Mouse (Mus musculus): ENCODE data around the gene Kcnj16.

Gene Kcnj16

DNA sequence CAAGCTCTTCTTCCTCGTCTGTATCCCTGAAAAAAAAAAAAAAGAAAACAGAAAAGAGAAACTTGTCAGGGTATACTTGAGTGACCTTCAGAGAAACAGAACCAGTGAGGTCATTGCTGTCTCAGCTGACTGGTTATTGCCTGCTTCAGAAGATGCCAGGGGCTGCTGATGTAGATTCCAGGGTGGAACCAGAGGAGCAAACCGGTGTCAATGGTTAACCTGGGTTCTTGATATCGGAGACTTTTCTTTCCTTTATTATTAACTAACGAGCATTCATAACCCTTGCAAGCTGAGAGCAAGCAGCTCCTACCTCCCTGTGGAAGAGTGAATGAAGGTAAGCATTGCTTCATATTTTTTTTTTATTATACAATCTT lies at the start of gene Kcnj16:
Kcnj16 (plus strand) TSS at position 272 of the 374 bp plus-strand sequence.
- DNase-seq (ENCODE audit: low read depth): no peak

DNA sequence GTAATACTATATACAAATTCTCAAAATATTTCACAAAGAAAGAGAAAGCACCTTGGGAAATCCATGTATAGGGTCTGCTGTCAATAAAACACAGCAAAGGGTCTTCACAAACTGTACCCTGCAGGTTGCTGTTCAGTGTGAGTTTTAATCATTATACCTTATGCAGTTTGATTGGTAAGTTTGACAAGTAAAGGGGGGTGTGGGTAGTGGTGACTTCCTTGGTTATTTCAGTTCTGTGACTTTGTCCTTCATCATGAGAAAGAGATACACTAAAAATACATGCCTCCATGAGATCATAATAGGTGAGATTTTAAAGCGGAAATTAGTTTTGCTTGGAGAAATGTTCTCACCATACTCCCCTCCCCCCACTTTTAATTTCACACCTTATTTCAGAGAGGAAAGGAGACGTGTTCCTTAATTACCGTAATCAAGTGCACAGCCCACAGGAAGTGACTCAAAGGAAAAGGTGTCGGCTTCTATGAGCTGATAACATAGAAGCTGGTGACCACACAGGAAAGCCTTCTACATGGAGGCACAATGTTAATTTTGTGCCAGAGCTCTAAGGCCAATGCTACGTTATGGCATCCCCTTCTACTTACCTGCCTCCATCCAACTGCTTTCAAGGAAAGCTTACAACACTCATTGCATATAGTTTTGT lies 48.9 kb upstream of the Kcnj16 start:
- DNase-seq (ENCODE audit: low read depth): peak; percentile 24

GRCm38 (mm10) chr11:110935699-110936098 lies 32.1 kb upstream of the Kcnj16 start:
- no peak for DNase-seq (ENCODE audit: low read depth)

- no peak for DNase-seq (ENCODE audit: low read depth)
These were observed 25.6 kb upstream of the Kcnj16 start for GRCm38 (mm10) chr11:110942280-110942679.

- DNase-seq (ENCODE audit: low read depth): no peak
These were observed 25.1 kb upstream of the Kcnj16 start for GRCm38 (mm10) chr11:110942695-110943135.

DNA sequence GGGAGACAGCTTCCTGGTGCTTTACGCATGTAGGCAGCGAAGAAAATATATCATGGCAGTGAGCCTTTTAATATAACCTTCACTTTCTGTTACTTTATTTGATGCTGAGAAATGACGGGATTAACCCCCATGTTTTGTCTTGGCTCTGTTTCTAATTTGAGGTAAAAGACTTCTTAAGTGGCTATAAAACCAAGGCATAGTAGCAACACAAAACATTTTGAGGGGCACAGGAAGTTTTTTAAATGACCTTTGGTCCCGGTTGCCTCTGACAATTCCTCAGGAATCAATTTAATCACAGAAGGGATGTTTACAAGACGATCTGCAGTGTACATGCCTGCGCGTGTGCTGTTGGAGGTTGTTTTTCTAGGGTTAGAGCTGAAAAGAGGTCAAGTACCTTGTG lies 11.2 kb upstream of the Kcnj16 start:
- no peak for DNase-seq (ENCODE audit: low read depth)

- DNase-seq (ENCODE audit: low read depth): no peak
These were observed 6.2 kb upstream of the Kcnj16 start for GRCm38 (mm10) chr11:110961592-110962021.

DNA sequence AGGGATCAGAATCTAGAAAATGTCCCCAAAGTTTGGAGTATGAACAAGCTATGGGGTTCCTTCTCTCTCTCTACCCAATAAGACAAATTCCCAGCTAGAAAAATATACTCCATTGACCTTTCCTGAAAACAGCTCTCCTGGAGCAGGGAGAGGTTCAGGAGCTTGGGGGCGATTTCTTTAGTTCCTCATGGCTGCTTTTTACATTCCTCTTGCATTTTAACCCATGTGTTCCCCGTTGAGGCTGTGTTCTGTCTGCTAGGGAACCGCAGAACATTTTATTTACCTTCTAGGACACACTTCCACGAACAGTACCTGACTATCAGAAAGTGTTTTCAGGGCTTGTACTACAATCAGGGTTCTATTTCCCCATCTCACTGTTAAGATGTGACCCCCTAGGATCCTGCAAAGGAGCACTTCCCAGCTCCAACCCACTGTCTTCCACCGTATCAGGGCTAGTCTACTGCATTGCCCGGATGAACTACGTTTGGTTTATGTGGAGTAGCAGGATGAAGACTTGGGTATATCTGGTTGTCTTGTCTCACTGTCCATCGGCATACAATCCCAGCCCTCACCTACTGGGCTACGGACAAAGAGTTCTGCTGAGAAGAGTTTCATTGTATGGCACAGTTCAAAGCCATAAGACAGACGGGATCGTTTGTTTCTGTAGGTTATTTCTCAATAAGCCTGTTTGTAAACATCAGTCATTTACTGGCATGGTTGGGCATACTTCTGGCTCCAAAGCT lies 643 bp upstream of the Kcnj16 start:
- DNase-seq (ENCODE audit: low read depth): no peak

GRCm38 (mm10) chr11:110968901-110969300 lies 1.1 kb downstream of the Kcnj16 start:
- no peak for DNase-seq (ENCODE audit: low read depth)

DNA sequence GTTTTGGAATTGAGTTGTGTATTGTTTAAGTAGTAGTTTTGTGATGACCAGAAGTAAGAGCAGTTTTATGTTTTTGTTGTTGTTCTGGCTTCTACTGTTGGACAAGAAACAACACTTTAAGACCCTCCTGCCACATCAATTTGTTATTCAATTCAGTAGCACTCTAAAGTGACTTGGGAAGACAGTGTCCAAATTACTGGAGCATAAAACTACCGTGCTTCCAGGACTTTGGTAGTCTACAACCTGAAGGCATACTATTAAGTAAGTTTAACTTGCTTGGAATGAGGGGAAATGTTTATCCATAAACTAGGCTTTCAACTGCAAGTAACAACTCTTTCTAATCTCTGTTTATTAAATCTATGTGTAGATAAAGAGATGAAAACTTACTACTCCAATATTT lies 17.7 kb downstream of the Kcnj16 start:
- DNase-seq (ENCODE audit: low read depth): no peak

DNA sequence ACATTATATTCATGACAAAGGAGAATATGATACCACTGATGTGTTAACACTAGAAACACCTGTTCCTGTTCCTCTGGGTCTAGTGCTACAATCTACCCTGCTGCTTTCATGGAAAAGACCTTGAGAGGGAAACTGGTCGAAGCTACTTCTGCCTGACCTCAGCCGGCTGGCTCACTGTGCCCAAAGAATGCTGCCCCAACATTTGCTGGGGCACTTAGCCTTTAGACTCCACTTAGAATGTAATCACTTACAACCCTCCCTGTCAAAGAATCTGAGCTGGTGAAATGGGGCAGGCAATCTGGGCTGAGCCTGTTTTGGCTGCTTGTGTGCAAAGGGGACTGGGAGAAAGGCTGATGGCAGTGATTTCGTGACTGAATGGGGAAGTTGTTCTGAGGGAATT lies 18.1 kb downstream of the Kcnj16 start:
- DNase-seq (ENCODE audit: low read depth): no peak

GRCm38 (mm10) chr11:110993616-110994015 lies 25.8 kb downstream of the Kcnj16 start:
- DNase-seq (ENCODE audit: low read depth): peak; percentile 74

DNA sequence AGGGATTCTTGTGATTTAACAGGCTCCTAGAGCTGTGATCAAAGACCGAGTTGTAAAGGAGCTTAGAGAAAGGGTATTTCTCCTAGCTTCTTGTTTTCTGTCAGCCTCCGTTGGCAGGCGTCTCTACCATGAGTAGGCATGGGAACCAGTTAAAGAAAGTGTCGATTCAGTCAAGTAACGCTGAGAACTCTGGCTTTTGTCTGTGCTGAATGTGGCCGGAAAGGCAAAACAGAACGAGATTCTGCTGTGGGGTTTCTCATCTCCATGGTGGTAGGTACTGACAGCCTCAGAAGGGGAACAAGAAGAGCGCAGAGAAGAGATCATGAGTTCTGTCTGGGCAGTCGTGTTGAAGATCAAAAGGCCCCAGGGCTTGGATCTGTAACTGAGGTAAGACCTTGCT lies 29.4 kb downstream of the Kcnj16 start:
- DNase-seq (ENCODE audit: low read depth): peak; percentile 48

DNA sequence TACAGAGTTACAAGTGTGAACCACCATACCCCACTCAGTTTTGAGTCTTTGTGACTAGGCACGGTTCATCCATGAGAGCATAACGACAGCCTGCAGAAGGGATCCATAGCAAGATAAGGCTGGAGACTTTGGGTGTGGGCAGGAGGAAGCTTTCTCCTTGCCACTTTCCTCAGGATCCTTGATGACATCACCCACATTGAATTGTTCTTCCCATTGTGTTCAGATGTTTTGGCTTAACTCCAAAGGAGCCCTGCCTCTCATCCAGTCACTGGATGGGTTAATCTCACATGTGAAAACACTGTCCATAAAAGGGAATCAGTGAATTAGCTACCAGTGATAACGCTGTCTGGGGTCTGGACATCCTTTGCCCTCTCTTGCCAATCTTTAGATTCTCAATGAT lies 37.3 kb downstream of the Kcnj16 start:
- DNase-seq (ENCODE audit: low read depth): no peak

DNA sequence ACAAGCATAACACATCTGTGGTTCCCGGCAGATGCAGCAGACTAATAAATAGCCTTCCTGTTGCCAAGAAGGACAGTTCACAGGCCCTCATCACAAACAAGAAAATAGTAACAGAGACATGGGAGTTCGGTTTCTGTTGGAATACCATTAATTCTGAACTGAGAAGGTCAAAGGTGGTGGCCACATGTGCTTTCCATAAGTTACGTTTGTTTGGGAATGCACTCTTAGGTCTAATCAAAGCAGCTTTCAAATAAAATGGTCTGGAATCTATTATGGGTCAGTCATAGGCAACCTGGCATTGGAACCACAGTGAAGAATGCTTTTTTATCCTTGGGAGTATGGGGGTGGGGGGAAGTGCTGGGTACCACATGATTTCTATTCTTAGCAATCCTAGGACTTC lies 41.6 kb downstream of the Kcnj16 start:
- no peak for DNase-seq (ENCODE audit: low read depth)

DNA sequence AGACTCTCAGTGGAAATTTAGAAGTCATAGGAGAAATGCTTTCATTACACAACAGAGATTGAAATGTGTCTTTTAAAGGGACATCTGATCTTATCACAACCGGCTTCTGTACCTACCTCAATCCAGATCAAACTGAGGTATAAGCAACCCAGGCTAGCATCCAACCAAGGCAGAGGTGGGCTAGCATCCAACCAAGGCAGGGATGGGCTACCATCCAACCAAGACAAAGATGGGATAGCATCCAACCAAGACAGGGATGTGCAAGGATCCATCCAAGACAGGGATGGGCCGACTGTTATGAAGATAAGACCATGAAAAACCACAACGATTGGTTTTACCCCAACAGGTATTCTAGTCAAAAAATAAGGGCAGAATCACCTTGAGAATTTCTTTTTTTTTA lies 48.4 kb downstream of the Kcnj16 start:
- DNase-seq (ENCODE audit: low read depth): no peak

DNA sequence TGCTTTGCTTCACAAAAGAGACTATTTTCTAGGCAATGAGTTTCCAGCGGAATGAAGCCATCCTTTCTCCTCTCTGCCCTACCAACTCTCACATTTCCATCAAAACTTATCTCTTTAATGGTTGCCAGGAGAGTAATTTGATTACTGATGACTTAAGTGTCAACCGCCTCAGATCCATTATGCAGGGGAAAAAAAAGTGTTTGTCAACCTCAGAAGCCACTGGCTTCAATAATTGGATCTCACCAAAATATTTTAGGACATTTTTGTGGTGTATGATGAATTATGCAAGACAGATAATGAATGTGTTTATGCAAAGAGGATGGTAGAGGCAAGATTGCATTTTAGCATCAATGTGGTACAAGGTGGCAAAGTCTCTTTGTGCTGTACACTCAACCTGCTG lies 52.4 kb downstream of the Kcnj16 start:
- DNase-seq (ENCODE audit: low read depth): no peak

DNA sequence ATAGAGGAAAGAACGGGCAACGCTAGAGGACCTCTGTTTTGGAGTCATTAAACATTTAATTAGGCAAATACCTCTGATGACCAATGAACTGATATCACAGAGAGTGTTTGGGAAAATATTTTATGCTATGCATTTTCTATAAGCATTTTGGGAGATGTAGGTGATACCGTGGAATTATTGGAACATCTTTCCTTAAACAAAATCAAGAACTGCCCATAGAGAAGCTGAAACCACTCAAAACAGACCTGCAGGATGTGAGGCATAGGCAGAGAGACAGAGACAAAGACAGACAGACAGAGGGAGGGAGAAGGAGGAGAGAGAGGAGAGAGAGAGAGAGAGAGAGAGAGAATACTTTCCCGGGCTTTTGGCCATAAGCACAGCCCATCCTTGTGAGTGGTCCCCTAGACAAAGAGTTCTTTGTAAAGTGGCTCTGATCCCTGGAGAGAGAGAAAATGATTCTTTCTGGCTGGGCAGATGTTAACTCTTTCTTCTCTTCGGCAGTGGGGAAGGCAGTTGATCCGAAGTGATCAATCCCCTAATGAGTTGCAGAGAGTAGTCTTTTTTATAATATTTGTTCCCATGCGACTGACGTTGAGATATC lies 54.9 kb downstream of the Kcnj16 start:
- DNase-seq (ENCODE audit: low read depth): no peak

DNA sequence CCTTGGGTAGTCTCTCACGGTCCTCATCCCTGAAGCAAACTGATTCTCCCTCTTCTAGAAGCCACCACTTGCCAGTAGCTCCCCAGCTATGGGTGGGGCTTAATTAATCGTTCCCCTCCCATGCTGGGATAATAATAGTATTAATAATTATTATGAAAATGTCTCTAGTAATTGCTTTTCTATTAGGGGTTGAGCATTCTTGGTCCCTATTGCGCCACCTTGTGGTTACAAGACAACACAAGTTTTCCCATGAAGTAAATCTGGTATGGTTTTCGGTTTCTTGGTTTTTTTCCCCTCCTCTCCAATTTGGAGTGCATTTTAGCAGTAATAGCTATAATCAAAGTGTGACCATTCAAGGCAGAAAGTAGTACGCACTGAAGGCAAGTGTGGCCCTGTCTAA lies 74.3 kb downstream of the Kcnj16 start:
- peak; percentile 57 for DNase-seq (ENCODE audit: low read depth)

GRCm38 (mm10) chr11:111043298-111043697 lies 75.5 kb downstream of the Kcnj16 start:
- DNase-seq (ENCODE audit: low read depth): no peak

DNA sequence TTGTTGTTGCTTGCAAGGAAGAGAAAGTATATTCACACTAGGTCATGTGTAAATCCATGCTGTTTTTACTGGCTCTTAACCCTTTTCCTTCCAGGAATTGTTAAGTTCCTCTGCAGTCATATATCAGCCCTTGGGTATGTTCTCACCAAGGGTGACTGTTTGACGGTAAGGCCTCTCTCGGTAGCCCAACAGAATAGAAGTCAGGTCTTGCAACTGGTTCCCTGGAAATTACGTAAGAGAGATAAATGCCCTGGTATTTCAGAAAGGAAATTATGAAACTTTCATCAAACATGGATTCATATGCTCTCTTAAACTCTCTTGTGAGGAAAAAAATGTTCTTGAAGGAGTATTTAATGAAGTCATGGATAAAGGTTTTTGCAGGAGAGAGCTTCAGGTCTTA lies 86.4 kb downstream of the Kcnj16 start:
- DNase-seq (ENCODE audit: low read depth): no peak

DNA sequence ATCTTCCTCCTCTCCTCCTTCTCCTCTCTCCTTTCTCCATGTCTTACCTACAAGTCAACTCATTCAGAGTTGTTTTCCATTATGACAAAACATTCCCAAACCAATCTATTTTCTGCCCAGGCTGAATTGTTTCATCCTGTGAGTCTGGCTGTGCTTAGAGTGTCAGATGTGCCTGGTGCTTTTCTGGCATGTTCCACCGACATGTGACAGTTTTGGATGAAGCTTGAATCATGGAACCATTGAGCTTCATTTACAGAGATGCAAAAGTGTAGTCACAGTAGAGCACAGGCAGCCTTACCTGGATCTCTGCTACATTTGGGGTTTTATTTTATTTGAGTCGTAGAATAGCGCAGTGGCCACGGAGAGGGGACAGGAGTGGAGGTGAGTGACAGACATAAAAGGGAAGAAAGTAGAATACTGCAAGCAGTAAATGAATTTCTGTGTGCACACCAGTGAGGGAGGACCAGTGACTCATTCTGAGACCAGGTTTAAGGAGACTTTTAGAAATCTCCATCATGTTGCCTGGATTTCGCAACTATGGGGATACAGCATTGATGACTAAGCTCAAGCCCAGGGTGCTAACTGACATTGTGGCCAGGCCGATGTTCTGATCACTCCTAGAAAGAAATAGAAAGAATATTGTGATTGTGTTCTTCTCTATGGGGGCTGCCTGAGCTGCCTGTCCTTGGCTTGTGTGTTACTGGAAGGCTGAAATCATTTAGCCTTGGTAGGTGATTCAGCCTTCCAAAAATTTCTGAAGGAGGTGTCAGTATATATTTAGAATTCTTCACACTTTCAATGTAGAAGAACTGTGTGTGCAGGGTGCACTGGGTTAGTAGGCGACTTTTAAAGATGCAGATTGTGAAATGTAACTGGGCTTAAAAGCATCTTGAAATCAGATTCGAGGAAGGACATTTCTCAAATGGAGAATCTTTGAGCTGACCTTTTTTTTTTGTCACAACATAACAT lies 87.3 kb downstream of the Kcnj16 start:
- no peak for DNase-seq (ENCODE audit: low read depth)
